Mouse (Mus musculus) myocyte (in vitro differentiated cells): Measurements from ENCODE around the gene Nr2f2.

ENCODE experiments used
- MAX ChIP-seq: IDR thresholded peaks from one replicate; pipeline ENCODE4 v1.6.1; 2011; ENCODE audit warnings: low read depth, mild to moderate bottlenecking, control low read depth
- POLR2A ChIP-seq: IDR thresholded peaks from one replicate; pipeline ENCODE4 v1.6.1; 2011; ENCODE audit warnings: low read depth, mild to moderate bottlenecking, control low read depth, moderate library complexity; ENCODE audit not compliant: insufficient read length
- USF1 ChIP-seq: IDR thresholded peaks from one replicate; pipeline ENCODE4 v1.6.1; 2011; ENCODE audit warnings: low read depth, mild to moderate bottlenecking, control low read depth, moderate library complexity

DNA sequence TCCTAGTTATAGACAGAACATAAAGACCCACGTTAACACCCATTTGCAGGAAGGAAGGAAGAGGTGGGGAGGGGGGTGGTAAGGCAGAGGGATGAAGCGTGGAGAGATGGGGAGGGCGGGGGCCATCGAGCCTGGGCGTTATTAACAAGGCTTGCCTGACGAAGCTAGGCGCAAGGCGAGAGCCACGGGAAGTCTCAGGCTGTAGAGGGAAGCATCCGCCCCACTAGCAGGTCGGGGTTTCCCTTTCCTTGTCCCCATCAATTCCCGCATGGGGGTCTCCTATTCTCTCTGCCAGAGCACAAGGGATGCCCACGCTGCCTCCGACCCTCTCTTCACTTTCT is 18.9 kb downstream of the Nr2f2 start:
- TF ChIP-seq MAX (no peak), USF1 (no peak), POLR2A (no peak)
